Mouse (Mus musculus) left cerebral cortex, adult 11 months (tissue): ENCODE measurements around the gene Sox6.

Experiments
- DNase-seq: peaks from one replicate; pipeline ENCODE4 v3.0.0; 2022; ENCODE audit warnings: low spot score

Gene Sox6

DNA sequence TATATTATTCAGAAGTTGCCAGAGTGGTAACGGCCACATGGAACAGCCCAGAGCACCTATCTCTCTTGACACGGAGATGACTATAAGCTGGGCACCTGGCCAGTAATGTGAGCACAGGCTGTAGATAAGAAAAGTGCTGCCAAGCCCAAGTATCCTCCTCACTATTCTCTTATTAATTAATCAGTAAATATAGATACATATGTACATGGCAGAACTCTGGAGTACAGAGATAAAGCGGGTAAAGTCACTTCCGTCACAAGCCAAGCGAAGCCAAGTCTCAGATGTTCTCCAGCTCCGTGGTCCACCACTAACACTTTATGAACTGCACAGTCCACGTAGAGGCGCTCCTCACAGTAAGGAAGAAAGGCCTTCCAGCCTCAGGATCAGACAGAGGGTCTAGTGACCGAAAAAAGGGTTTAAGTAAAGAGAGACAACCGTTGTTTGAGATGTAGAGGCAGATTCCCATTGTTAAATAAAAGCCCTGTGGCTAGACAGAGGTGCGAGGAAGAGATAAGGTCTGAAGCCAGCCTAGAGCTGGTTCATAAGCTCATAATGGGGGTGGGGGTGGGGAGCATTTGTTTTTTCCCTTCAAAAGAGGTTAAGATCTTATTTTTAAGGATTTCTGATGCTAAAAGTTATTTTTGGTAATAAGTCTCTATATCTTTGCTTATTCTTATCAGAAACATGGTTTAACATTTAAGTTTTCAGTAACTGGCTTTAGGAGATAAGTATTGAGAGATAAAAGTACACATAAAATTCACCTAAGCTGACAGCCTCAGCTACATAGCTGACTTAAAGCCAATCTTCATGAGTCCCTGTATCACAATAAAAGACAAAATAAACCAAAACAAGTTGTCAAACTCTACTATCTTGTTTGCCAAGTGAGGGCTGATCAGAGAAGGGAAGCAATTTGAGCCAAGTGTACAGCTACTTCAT, 207.4 kb downstream of the Sox6 start:
- no peak for DNase-seq

DNA sequence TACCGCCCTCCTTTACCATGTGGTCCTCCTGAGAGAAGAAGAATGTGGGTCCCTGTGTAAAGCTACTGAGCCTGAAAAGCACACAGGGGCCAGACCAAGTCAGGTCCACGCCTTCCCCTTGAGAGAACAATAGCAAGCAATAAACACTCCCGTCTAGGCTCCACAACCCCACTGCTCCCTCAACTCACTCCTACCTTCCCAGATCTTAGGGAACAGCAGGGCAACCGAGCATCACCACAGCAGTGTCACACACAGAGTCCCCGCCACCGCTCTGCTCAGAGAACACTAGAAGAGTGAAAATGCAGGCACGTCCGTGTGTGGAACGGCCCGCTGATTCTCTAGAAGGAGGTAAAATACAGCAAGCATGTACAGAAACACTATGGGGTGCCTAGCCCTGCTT, 208.2 kb downstream of the Sox6 start:
- no peak for DNase-seq

DNA sequence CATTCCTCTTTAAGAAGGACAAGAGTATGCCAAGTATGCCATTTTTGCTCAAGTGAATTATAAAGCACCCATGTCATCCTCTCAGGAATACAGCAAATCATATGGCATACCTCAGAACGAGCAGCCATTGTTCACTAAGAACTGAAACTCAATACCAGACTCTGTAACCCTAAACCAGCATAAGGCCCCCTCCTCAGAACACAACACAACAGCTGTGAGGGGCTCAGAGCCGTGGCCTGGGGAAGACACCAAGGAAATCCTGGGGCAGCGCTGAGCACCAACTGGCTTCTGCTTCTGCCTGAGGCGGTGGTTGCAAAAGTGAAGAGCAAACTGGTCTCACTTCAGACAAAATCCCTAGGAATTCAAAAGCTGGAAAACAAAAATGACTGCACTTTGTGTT, 208.8 kb downstream of the Sox6 start:
- no peak for DNase-seq

DNA sequence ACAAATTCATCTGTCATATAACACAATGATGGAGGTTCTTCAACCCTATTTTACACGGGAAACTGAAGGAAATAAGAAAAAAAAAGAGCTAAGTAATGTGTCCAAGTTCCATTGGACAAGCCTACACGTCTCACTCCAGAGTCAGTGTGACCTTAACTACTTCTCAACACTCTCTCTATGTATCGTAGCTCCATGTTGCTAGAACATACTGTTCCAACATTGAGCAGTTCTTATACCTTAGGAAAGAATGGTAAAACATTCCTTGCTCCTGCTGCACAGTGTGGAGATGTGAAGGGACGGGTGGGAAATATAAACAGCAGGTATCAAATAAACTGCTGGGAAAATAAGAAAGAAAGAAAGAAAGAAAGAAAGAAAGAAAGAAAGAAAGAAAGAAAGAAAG, 209.3 kb downstream of the Sox6 start:
- DNase-seq, result no peak

DNA sequence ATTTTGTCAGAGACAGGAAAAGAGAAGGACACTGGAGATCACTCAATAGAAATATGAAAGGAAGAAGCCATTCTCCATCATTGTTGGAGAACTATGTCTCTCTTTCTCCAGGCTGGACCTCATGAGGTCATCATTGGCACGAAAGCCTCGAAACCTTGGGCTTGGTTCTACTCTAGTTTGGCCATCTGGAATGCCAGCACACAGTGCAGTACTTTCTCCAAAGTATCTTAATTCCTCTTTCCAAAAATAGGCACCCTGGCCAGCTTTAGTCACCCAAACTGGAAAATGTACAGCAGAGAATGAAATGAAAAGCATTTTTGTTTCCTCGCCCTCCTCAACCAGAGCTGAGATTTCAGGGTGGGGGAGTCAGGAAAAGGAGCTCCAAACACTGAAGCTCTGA, 213.3 kb downstream of the Sox6 start:
- no peak for DNase-seq

DNA sequence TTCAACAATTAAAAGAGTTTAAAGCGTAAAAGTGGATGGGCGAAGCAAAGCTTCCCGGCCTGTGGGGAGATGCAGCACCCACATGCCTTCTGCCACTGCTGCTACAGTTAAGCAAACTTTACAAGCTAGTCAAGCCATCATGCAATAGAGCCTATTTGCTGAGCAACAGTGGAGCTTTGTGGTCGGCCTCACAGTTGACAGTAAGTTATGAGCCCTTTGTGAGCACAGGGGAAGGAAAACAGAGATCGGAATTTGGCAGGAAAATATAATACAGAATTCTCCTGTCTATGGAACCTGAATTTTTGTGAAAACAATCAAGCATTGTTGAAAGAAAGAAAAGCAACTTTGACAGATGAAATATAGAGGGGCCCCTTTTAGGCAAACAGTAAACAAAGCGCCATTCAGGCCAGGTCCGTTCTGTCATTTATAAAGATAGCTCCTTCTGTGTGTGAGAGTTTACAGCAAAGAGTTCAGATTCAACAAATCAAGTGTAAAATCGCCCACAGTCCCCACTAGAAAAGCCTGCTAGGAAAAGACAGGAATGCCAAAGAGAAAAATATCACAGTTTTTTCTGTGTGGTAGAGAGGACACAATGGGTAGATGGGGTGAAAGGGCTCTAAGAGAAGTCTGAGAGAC, 213.9 kb downstream of the Sox6 start:
- DNase-seq, result no peak

DNA sequence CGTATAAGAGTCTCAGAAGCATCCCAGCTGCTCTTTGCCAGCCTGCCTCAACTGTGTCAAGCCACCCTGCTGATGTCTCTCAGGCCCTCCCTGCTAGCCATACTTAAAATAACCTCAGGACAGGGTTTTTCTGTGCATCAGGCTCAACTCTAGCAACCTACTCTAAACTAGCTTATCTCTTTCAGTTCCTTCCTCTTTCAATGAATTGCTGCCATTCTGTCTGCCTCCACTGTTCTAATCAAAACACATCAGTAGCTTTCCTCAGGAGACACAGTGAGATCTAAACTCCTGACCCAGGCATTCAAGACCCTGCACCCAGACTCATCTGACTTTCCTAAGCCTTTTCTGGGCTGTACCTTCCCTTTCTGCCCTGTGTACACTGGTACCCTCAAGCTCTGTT, 219.5 kb downstream of the Sox6 start:
- DNase-seq, result no peak

DNA sequence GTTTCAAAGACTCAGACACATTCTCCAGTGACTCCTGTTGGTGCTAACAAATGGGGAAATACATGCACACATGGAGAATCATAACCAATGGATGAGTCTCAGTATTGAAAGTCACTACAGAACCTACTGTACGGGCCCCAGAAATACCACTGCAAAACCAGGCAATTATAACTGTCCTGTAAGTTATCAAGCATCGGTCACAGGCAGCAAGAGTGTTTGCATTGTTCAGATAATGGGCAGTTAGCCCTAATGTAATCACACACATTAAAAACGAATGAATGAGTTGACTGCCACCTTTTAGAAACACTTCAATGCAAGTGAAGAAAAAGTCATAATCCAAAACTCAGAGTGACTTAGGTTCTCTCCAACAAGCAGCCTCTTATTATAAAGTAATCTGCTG, 235.3 kb downstream of the Sox6 start:
- DNase-seq, result no peak

DNA sequence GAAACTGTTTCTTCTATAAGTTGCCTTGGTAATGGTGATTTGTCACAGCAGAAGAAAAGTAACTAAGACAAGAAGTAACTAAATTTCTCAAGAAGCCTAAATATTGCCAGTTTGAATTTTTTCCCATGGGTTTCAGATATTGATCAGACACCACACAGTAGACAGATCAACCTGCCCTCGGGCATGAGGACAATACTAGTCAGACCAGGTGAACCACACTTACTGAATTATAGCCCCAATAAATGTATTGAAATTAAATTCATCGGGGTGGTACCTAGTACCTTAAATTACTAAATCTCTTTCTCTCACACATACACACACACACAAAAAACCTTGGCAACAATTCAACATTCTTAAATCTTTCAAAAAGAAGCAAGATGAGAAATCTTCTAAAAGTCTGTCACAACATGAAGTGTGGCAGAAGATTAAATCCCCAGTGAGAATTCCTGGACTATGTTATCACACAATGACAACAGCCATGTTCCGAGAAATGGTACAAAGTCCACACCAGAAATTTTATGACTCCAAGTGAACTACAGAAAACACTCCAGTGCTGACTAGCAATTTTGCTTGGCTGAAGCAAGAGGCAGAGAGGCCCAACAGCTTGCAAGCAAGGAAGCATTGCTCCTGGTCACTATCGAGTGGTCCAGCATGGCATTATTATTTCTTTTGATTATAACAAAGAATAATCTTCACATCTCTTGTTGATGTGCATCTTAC, 244.3 kb downstream of the Sox6 start:
- no peak for DNase-seq

DNA sequence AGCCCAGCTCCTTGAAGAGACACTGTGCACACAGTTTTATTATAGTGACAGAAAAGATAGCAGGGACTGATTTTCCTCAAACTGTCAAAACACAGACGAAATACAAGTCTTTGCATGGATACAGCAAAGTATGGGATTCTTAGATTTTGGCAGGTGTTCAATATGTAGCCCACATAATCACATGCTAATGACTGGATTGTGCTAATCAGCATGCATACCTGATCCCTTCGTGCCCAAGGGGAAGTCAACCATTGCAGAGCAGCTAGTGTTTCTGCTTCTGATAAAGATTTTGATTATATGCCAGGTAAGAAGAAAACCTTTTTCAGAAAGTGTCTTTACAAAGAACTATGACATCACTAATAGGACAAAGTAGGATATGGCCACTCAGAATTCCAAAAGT, 245.8 kb downstream of the Sox6 start:
- no peak for DNase-seq

DNA sequence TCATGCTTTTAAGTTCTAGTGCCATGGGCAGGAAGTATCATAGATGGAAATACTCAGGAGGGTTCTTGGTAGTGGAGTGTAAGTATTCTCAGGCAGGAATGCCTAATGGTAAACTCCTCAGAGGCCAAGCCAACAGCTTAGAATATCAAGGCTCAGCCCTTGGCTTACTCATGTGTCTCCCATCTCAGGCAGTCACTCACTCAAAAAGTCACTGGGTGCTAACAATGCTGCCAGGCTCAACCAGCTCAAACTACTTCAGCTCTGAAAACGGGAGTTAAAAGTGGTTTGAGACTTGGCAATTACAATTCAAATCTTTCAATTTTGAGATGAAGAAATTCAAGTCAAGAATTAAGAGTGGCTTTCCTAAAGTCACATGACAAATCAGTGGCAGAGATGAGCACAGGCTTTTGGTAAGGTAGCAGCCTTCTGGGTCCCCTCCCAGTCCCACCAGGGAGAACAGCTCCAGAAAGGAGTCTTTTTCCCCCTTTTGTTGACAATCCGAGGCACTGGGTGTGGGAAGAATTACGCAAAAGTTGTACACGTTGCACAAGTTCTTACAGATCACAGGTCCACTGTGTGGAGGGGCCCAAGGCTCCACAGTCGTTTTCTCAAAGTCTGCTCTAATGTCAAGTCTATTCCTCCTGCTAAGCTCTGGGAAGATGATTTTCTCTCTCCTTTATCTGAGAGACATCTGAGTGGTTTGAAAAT, 249.3 kb downstream of the Sox6 start:
- DNase-seq, result no peak

DNA sequence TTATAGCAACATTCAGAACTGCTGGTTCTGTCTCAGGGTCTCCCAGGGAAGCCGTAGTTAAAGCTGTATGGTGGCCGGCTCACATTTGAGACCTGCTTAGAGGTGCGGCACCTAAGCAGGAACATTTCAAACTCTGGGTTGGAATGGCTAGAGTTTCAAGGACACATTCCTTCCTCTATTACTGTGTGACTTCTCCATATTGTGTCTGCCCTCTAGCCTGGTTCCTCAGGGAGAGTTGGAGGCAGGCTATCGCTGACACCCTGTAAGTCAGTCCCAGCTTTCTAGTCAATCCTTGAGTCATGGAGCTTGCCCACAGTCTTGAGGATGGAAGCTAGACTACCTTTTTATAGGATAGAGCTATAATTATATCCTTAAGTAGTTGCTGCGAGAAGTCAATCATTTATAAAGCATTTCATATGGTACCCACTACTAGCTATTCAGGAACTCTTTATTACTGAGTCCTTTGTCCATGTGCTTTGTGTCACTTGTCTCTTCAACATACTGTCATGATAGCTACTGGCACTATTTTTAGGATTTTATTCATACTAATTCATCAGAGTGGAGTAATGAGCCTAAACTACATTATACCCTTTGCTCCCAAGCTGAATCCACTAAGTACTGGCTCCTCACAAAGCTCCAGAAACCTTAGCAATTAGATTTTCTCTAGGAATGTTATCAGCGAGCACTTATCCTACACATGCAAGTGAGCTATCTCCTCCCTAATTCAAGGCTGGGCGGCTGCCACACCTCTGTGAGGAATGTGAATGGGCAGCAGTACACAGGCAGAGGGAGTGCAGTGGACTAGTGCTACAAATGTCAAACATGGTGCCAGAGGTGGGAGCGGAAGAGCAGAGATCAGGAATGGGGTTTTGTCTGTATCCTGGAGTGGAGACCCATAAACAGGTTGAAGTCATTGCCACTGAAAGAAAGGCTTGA, 254.3 kb downstream of the Sox6 start:
- no peak for DNase-seq

DNA sequence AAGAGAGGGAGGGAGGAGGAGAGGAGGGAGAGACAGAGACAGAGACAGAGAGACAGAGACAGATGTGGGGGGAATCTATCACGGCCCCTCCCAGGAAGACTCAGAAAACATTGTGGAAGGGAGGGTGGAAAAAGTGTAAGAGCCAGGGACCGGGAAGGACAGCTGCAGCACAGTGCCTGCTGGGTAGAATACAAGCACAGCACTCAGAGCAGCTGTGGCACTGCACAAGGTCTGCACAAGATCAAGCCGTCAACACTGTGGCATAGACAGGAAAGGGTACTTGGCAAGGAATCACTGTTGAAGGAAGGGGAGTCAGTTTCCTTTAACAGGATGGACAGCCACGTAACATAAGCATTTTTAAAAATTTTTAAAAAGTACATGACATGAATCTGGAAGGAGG, 258.4 kb downstream of the Sox6 start:
- no peak for DNase-seq

DNA sequence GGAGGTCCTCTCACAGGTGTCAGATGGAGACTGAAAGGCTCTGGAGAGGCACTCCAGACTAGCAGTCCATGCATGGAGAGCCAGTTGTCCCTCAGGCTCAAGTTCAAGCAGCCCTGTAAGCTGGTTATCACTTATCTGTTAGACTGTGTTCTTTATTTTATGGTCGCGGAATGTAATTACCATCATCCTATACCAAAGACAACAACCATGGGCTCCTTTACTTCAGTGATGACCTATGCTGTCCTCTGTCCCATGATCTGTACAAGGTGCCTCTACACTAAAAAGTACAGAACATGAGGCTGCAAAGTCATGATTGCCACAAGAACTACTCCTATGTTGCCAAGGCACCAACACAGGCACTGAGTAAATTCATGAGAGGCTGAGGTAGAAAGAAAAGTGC, 259.1 kb downstream of the Sox6 start:
- no peak for DNase-seq

DNA sequence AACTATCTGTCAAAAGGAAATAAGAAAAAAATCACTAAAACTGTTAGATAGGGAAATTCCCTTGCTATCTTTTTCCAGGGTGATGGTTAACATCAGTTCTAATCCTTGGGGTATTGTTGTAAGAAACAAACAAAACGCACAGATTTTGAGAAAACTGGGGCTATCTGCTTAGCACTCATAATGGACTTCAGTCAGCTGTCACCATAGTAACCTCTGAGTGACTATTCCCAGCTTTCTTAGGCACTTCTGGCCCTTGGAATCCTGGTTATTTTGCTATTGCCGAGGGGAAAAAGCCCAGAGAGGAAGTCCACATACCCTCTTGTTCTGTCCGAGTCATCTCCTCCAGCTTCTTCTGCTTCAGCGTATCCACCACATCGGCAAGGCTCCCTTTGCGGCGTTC, 261.9 kb downstream of the Sox6 start:
- DNase-seq, result no peak

DNA sequence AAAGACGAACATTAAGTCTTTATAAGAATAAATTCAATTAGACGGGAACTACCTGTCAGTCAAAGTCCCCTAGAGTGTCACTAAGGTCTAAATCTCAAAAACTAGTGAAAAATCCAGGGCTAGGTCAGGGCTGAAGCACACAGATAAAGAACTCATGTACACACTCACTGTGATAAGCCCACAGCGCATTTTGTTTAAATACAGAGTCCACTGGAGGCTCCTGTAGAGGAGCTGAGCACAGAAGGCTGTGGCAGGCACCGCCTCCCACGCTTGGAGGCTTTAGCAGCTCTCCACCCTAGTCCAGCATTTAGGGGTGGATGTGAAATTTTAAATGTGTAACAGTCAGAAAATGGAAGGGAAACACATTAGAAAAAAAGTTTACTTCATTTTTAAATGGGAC, 262.3 kb downstream of the Sox6 start:
- no peak for DNase-seq

DNA sequence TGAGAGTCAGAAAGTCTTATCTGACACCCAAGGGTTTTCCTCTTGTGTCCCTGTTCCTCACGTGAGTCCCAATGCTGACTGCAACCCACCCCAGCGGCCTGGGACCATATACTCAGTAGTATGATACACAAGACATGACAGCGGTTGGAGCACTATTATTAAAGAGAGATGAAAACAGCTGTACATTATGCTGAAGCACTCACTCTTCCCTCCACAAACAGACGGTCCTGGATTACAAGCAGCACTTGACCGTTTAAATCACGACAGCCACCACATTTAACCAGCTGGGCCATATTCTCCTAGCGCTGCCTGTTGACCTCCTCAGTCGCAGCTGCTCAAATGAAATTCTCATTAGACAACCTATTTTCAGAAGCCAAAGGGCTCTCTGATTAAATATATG, 272.3 kb downstream of the Sox6 start:
- DNase-seq, result no peak

DNA sequence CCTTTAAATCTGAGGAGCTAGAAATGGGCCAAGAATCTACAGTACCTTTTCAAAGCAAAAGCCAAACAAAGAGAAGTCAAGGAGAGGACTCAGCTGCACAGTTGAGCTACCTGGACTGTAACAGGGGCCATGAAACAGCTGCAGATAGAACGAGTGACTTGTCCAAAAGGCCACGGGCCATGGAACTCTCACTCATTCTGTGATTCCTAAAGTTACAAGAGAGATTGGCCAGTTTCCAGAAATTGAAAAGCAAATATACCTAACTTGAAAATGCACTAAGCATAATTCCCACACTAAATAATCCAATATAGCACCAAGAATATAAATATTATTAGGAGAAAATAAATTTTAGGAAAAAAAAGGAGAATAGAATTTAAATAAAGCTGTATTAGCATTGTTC, 274.7 kb downstream of the Sox6 start:
- DNase-seq, result no peak

DNA sequence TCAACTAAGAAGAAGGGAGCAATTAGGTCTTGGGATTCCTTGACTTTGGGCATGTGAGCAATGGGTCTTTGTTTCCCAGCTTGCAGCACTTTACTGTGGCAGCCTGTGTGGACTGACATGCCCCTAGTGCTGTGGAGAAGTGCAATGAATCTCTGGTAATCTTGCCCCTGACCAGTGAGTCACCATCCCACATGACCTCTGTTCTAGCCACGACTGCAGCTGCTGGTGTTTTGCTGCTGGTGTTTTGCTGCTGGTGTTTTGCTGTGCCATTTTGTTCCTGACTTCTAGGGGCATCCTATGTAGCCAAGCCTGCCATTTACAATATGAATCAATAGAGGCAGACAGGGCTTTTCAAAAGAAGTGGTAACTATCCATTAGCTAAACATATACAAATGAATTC, 280.4 kb downstream of the Sox6 start:
- no peak for DNase-seq

DNA sequence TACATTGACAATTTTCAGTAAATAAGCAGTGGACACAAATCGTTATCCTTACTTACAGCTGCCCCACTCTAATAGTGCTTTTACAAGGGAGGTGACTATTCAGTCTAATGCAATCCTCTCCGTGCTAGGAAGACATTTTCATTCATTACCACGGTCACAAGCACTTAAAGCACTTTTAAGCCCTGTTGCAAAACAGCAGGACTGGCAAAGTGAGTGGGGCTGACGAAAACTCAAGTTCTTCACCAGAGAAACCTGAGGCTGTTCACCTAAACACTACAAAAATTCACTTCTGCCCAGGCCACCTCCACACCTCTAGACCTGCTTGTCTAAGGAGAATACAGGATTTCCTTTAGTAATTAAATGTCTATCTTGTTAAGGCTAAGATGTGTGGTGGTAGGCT, 283.3 kb downstream of the Sox6 start:
- DNase-seq, result no peak

DNA sequence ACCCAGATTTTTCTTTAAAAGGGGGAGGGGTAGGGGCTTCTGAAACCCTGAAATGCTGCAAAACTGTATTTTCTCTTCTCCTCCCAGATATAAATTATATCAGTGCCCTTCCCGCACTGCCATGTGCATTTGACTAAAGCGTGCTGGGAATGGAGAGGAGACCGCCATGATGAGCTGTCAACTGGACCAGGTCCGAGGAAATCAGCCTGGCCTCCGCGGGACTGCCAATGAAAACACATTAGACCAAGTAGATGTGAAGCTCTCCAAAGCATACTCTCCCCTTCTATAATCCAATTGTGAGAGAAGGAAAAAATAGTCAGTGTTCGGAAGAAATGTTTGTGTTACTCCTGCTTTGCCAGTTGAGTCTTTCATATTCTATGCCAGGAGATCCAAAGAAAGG, 284.4 kb downstream of the Sox6 start:
- DNase-seq, result no peak
